Mouse (Mus musculus) forebrain, embryonic 10.5 days (tissue): ENCODE results near the gene Smarcd2. TPM values are rescaled to one million over a fixed set of nuclear protein-coding genes. Genes with fewer than 3 reads are reported as not detected.

Experiments used
- DNase-seq: peaks from one replicate; pipeline ENCODE4 v3.0.0-alpha.2; 2017; ENCODE audit warnings: low spot score; ENCODE audit errors: extremely low spot score
- H3K27ac ChIP-seq: fragments of 300-500 bp; sonication (generic); 2 replicates; pipeline ENCODE4 v1.5.1; 2016; ENCODE audit warnings: mild to moderate bottlenecking
- H3K27me3 ChIP-seq: fragments of 300-500 bp; sonication (generic); 2 replicates; pipeline ENCODE4 v1.6.1; 2016; ENCODE audit warnings: mild to moderate bottlenecking; ENCODE audit not compliant: poor library complexity, severe bottlenecking
- H3K36me3 ChIP-seq: fragments of 300-500 bp; sonication (generic); replicated peaks from 2 replicates; pipeline ENCODE4 v1.6.1; 2016; ENCODE audit warnings: mild to moderate bottlenecking, moderate library complexity
- H3K4me1 ChIP-seq: fragments of 300-500 bp; sonication (generic); 2 replicates; pipeline ENCODE4 v1.6.1; 2016
- H3K4me3 ChIP-seq: fragments of 300-500 bp; sonication (generic); 2 replicates; pipeline ENCODE4 v1.5.1; 2016; ENCODE audit warnings: mild to moderate bottlenecking, moderate library complexity
- H3K9me3 ChIP-seq: fragments of 300-500 bp; sonication (generic); 2 replicates; pipeline ENCODE4 v1.6.1; 2016; ENCODE audit warnings: mild to moderate bottlenecking, moderate library complexity
- WGBS: fragments of 180-500 bp; shearing (Covaris S2); methylation state at CpG from one replicate; pipeline ENCODE4 v1.1.7; 2016; 5-methylcytosine and 5-hydroxymethylcytosine counted together
- polyA plus RNA-seq: library from polyadenylated mRNA; unstranded; fragments of >200 nt; fragmentation: Nextera tagmentation; extraction: Ambion mirVana; gene quantifications from 2 replicates; pipeline ENCODE4 v1.2.1, GENCODE M21; 2016

The Smarcd2 gene
- 20.5 and 20.7 TPM in 2 replicates for polyA plus RNA-seq

DNA sequence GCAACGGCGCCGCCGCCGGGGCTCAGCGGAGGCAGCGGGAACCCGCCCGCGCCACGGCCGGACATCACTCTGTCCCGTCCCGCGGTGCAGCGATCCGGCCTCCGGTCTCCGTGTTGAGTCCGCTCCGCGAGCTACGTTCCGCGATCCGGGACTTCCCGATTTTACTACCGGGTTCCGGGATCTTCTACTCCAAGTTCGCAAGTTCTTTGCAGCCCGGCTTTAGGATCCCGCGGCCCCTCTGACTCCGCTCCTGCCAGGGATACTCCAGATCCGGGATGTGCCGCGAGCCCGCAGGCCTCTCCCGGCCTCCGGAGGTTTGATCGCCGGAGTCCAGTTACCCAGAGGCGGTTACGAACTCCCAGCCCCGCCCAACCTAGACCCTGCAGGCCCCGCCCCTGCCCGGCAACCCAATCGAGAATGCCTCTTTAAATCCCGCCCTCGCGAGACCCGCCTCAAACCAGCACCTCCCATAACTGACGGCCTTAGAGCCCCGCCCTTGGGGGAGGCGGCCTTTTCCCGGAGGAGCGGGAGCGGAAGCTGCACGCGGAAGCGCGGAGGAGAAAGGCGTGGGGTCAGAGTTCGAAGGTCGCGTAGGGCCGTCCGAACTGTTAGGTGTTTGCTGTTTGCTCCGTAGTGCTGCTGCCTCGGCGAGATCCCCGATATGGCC, at the start of gene Smarcd2:
Gene Smarcd2 (minus strand): TSS at position 329 of the 667 bp plus-strand sequence.
- Histone ChIP-seq H3K9me3 (no peaks in the 10 kb centered on the region), H3K27ac (peak within 1 kb of the TSS; percentile 98), H3K36me3 (peaks cover 19% of the 10 kb centered on the region), H3K27me3 (peaks cover 13% of the 10 kb centered on the region), H3K4me3 (peak within 1 kb of the TSS; percentile 98), H3K4me1 (peaks cover 65% of the 10 kb centered on the region)
- DNase-seq: peak; percentile 100
- WGBS: under 1% methylated on average over 72 of the region's 72 CpGs

DNA sequence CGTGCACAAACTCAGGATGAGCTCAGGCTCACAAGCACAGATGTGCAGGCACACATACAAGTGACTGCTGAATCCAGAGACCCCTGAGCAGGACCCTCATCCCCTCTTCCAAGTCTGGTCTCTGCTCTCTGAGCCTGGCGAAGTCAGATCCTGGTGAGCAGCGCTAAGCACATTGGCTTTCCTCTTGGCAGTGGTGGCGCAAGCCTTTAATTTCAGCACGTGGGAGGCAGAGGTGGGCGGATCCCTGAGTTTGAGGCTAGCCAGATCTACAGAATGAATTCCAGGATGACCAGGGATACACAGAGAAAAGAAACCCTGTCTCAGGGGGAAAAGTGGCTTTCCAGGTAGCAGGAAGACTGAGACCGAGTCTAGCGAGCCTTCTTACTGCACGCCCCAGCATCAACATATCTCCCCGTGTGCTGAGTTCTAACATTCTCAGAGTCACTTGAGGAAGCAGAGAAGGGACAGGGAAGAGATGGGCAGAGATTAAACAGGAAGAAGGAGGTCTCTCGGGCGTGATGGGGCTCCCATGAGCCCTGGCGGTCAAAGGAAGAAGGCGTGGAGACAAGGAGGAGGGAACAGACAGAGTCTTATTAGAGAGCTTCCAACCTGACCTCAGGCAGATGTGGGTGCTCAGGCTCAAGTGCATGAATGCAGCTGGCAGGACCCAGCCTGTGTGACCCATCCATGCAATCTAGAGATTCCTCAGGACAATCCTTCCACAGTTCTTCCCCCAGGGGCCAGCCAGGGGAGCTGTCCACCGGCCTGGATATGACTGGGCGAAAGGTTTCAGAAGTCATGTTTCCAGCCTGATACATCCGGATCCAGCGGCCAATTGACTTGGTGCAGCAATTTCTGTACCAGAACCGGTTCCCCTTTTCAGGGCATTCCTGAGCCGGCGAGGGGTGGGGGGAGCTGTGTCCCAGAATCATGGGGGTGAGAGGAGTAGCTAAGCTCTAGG, 45.9 kb upstream of the Smarcd2 start:
- Histone ChIP-seq H3K27me3 (no peaks in the 10 kb centered on the region), H3K36me3 (no peaks in the 10 kb centered on the region), H3K9me3 (no peaks in the 10 kb centered on the region), H3K27ac (no peak overlapping the region), H3K4me1 (peaks cover 30% of the 10 kb centered on the region), H3K4me3 (no peak overlapping the region)
- WGBS: 79% methylated on average over 21 of the region's 21 CpGs
- DNase-seq: no peak

DNA sequence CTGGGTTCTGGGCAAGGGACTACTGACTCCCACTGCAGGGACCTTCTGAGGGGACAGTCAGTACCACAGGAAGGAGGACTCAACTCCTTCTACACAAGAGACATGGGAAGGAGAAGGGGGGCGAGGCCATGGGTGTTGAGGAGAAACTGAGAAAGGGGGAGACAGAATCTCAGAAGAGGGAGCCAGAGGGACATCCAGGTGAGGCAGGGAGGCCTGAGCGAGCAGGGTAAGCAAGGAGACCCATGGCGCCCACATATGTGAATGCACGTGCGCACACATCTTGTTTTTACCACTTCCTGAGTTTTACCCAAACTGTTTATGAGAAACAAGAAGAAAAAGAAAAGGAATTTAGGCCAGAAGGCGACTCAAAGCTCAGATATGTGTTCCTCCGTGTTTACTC, 45.0 kb upstream of the Smarcd2 start:
- peaks cover 38% of the 10 kb centered on the region for H3K4me1 ChIP-seq
- no peaks in the 10 kb centered on the region for H3K27me3 ChIP-seq
- no peak for DNase-seq
- 89% methylated on average over 7 of the region's 7 CpGs for WGBS
- no peak overlapping the region for H3K4me3 ChIP-seq
- H3K9me3 ChIP-seq: no peaks in the 10 kb centered on the region
- H3K27ac ChIP-seq: no peak overlapping the region
- H3K36me3 ChIP-seq: no peaks in the 10 kb centered on the region

DNA sequence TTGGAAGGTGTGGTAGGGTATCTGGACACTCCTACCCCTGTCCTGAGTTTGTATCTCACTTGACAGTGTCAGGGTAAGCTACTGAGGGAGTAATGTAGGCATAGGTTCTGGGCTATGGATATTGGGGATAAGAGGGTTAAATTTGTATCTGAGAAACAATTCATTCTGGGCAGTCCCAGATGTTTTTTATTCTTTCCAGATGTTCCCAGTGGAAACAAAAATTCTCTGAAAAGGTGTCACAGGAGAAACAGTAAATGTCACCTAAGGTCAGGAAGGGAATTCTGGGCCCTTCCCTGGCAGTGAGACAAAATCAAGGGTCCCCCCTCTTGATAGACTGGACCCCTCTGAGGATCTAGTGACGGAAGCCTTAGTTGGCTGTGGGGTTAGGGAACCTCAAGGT, 43.6 kb upstream of the Smarcd2 start:
- peaks cover 38% of the 10 kb centered on the region for H3K4me1 ChIP-seq
- 0 out of 2 replicates have a peak overlapping the region, but pooled peaks have one; percentile 20 for H3K27ac ChIP-seq
- no peaks in the 10 kb centered on the region for H3K9me3 ChIP-seq
- H3K36me3 ChIP-seq: no peaks in the 10 kb centered on the region
- no peaks in the 10 kb centered on the region for H3K27me3 ChIP-seq
- 67% methylated on average over 1 of the region's 1 CpGs for WGBS
- no peak overlapping the region for H3K4me3 ChIP-seq
- no peak for DNase-seq

DNA sequence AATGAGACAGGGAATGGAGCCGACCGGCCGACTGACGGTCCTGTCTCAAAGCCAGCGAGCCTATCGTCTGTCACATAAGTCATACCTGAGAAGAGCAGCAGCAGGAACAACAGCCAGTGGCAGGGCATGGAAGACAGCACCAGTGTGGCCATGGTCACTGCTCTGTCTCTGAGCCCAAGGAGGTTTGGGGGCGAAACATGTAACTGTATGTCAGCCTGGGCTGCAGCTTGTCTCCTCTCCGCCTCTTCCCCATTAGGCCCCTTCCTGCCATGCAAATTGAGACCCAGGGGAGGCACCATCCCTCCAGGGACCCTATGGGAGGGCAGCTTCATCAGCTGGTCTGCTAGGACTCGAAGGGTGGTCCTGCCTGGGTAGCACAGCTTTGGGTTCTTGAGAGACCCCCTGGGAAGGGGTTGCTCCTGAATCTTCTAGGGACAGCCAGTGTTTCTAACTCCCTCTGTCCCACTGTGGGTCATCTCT, 41.6 kb upstream of the Smarcd2 start, which contains the start of gene Cd79b:
Gene Cd79b (minus strand): TSS at position 430 of the 480 bp plus-strand sequence.
- peak within 1 kb of the TSS; percentile 51; the same call in 1 of the 2 replicates for H3K27ac ChIP-seq
- no peak within 1 kb of the TSS for H3K4me3 ChIP-seq
- no peak for DNase-seq
- 75% methylated on average over 9 of the region's 9 CpGs for WGBS
- no peaks in the 10 kb centered on the region for H3K9me3 ChIP-seq
- H3K36me3 ChIP-seq: no peaks in the 10 kb centered on the region
- H3K27me3 ChIP-seq: no peaks in the 10 kb centered on the region
- H3K4me1 ChIP-seq: peaks cover 44% of the 10 kb centered on the region

DNA sequence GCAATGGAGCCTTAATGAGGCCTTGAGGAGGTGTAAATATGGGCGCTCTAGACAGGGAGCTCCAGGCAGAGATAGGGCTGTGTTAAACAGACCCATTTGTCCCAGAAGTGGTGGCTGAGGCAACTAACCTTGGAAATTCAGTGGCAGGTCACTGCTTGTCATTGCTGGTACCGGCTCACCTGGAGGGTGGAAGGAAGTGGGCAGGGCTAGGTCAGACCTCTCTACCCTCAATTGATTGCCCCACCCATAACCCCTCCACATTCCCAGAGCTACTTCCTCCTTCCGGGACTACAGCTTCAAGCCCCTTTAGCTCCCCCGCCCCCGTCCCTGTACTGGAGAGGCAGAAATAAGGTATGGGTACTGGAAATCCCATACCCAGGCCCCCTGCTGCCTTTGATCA, 40.8 kb upstream of the Smarcd2 start:
- no peak overlapping the region for H3K4me3 ChIP-seq
- peak overlapping the region; percentile 51; the same call in 1 of the 2 replicates for H3K27ac ChIP-seq
- no peaks in the 10 kb centered on the region for H3K9me3 ChIP-seq
- WGBS: 68% methylated on average over 5 of the region's 5 CpGs
- H3K36me3 ChIP-seq: no peaks in the 10 kb centered on the region
- H3K4me1 ChIP-seq: peaks cover 36% of the 10 kb centered on the region
- no peaks in the 10 kb centered on the region for H3K27me3 ChIP-seq
- no peak for DNase-seq

DNA sequence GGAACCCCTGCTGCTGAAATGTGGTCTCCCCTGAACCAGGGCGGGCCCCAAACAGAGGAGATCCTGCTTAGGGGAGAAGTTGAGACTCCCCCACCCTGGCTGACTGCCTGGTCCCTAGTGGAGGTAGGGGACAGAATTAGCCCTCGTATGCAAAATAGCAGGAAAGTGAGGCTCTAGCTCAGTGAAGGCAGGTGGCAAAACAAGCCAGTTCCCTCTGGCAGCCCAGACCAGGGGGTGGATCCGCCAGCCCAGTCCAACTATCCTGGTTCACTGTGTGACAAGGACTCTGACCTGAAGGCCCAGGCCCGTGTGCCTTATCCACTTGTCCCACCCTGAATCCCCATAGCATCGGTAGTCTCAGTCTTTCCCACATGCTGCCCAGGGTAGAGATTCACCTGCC, 37.4 kb upstream of the Smarcd2 start:
- Histone ChIP-seq H3K27ac (no peak overlapping the region), H3K27me3 (no peaks in the 10 kb centered on the region), H3K9me3 (no peaks in the 10 kb centered on the region), H3K36me3 (no peaks in the 10 kb centered on the region), H3K4me3 (no peak overlapping the region), H3K4me1 (peaks cover 31% of the 10 kb centered on the region)
- 67% methylated on average over 5 of the region's 5 CpGs for WGBS
- DNase-seq: no peak

DNA sequence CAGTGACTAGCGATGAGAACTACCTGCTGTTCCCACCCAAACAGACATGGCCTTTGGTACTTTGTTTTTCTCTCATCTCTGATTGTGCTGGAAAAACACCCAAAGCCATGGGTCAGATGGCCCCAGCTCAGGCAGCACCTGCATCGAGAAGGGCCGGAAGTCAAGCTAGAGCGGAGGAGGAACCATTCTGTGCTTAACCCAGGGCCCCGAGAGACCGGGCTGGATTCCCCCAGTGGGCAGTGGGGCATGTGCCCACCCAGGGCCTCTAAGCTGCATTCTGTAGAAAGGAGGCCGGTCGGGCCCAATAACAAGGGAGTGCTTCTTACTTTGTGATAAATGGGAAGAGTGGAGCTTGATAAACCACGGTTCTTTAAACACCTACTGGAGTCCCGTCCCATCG, 35.4 kb upstream of the Smarcd2 start:
- no peaks in the 10 kb centered on the region for H3K36me3 ChIP-seq
- no peaks in the 10 kb centered on the region for H3K9me3 ChIP-seq
- DNase-seq: no peak
- H3K4me1 ChIP-seq: peaks cover 15% of the 10 kb centered on the region
- 86% methylated on average over 11 of the region's 11 CpGs for WGBS
- H3K27me3 ChIP-seq: no peaks in the 10 kb centered on the region
- H3K4me3 ChIP-seq: no peak overlapping the region
- peak overlapping the region; percentile 48; the same call in 1 of the 2 replicates for H3K27ac ChIP-seq

DNA sequence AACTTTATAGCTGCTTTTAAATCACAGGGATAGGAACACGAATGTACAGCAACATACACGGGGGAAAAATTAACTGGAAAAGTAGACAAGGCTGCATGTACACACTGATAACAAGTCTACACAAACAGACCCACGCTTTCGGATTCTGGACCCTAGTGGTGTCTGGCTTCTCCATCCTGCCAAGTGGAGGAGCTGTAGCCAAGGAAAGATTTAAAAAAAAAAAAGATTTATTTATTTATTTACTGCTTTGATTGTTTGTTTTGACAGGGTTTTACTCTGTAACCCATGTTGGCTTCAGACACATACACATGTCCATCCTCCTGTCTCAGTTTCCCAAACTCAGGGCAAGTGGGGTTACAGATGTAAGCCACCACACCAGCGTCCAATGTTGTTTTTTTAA, 34.7 kb upstream of the Smarcd2 start:
- Histone ChIP-seq H3K27me3 (no peaks in the 10 kb centered on the region), H3K27ac (no peak overlapping the region), H3K4me1 (peaks cover 12% of the 10 kb centered on the region), H3K4me3 (no peak overlapping the region), H3K9me3 (no peaks in the 10 kb centered on the region), H3K36me3 (no peaks in the 10 kb centered on the region)
- 89% methylated on average over 5 of the region's 5 CpGs for WGBS
- no peak for DNase-seq

DNA sequence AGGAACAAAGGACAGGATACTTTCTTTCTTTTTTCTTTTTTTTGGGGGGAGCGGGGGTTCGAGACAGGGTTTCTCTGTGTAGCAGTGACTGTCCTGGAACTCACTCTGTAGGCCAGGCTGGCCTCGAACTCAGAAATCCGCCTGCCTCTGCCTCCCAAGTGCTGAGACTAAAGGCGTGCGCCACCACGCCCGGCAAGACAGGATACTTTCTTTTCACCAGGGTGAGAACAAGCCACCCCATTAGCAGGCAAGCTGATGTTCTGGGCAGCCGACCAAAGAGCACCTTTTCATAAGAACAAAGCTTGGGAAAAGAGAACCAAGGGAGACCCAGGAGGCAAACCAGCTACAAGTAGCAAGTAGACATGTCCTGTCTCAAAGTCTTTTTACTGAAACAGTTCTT, 34.0 kb upstream of the Smarcd2 start:
- Histone ChIP-seq H3K4me3 (no peak overlapping the region), H3K36me3 (no peaks in the 10 kb centered on the region), H3K27me3 (no peaks in the 10 kb centered on the region), H3K4me1 (peaks cover 12% of the 10 kb centered on the region), H3K27ac (no peak overlapping the region), H3K9me3 (no peaks in the 10 kb centered on the region)
- no peak for DNase-seq
- 86% methylated on average over 9 of the region's 9 CpGs for WGBS

DNA sequence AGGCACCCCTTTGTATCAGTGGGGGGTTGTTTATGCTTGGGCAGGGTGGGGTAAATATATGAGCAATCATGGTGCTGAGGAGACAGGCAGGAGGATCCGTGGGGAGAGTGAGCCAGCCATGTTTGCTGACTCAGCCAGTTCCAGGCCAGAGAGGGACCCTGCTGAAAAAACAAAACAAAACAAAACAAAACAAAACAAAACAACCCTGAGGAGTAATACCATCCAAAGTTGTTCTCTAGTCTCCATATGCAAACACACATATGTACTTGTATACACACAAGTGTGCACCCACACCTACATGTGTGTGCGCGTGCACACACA, 33.3 kb upstream of the Smarcd2 start:
- Histone ChIP-seq H3K27me3 (no peaks in the 10 kb centered on the region), H3K27ac (no peak overlapping the region), H3K9me3 (no peaks in the 10 kb centered on the region), H3K4me3 (no peak overlapping the region), H3K4me1 (peaks cover 12% of the 10 kb centered on the region), H3K36me3 (no peaks in the 10 kb centered on the region)
- DNase-seq: no peak
- WGBS: 90% methylated on average over 3 of the region's 3 CpGs

DNA sequence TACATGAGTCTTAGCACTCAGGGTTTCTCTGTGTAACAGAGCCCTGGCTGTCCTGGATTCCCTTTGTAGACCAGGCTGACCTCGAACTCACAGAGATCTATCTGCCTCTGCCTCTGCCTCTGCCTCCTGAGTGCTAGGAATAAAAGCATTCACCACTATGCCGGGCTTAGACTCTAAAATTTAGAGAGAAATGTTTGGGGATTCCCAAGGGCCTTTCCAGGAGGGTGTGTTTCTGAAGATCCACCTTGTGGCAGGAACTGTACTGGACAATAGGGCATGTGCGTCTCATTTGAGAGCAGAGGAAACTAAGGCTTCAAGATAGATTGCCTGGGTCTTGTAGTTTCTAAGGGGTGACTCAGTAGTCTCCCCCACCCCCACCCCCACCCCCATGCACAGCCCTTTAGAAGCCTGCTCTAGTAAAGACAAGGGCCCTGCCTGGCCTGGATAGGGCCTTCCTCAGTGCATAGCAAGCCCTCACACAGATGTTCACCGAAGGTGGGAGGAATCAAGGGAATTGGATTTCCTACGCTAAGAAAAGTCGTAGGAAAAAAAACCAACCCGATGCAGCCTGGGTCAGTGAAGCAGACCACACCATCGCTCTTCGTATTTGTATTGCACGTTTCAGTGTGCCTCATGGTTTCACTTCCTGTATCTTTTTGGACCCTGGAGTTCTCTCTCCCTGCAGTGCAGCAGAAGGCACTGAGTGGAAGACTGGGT, 32.7 kb upstream of the Smarcd2 start:
- H3K4me3 ChIP-seq: no peak overlapping the region
- H3K27ac ChIP-seq: no peak overlapping the region
- H3K4me1 ChIP-seq: peaks cover 11% of the 10 kb centered on the region
- no peaks in the 10 kb centered on the region for H3K9me3 ChIP-seq
- no peak for DNase-seq
- H3K27me3 ChIP-seq: no peaks in the 10 kb centered on the region
- 89% methylated on average over 10 of the region's 10 CpGs for WGBS
- H3K36me3 ChIP-seq: no peaks in the 10 kb centered on the region
